Mouse (Mus musculus) erythroblast, embryonic 14.5 days (primary cell): Measurements from ENCODE around the gene Ppih.

Experiments used
- GATA1 ChIP-seq: IDR thresholded peaks from 2 replicates; pipeline ENCODE4 v1.6.1; 2012; ENCODE audit warnings: low read length, inconsistent platforms, mixed read lengths
- TAL1 ChIP-seq: IDR thresholded peaks from 3 replicates; pipeline ENCODE4 v1.6.1; 2012; ENCODE audit warnings: low read length, inconsistent platforms, mixed read lengths

DNA sequence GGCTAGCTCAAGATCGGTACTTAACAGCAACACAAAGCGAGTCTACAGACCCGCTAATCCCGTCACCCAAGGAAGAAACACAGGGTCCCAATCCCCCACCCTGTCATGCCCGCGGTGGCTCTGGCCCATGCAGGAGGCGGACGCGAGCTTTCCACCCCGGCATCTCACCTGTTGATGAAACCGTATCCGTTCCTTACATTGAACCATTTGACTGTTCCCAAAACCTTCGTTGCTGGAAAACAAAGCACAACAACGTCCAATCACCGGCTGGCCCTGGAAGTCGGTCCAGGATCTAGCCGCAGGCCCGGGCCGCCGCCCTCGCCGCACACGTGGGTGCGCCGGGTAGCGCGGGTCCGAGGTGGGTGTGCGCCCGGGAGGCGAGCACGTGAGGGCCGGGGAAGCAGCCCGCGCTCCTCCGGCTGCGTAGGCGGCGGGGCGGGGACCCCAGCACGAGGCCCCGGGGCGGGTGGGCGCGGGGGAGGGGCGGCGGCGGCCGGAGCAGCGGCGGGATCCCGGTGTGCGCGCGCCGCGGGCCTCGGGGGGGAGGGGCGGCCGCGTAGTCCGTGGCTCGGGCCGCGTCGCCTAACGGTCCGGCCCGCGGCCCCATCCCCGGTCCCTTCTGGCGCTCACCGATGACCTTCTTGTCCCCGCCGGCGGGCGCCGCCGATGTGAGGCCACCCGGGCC, 26.6 kb downstream of the Ppih start:
- no peak for TF ChIP-seq TAL1
- no peak for TF ChIP-seq GATA1
